Mouse (Mus musculus): ENCODE results near the gene Tubgcp6. TPM values are rescaled to one million over a fixed set of nuclear protein-coding genes. Genes with fewer than 3 reads are reported as not detected.

The Tubgcp6 gene
- total RNA-seq (2021), result 10 to 100 TPM; 12.0 to 12.7 TPM
- long read RNA-seq, experiment 1, full-length matches to known transcripts, result 3 of 8 reads
- long read RNA-seq, experiment 1, partial matches to known transcripts, result 2 of 8 reads
- long read RNA-seq, experiment 1, other reads (novel, unspliced or antisense), result 3 of 8 reads
- long read RNA-seq, experiment 2, full-length matches to known transcripts, result 2 of 4 reads
- long read RNA-seq, experiment 2, partial matches to known transcripts, result 2 of 4 reads
- long read RNA-seq, experiment 2, other reads (novel, unspliced or antisense), result 0 of 4 reads

- DNase-seq, result peak; percentile 94 to 97
- intact Hi-C loops (cut with DNase I), result loop anchor here (10.0 kb wide), 1 partner anchor 232 kb away; the partner anchor contains the start of genes Lmf2 and Ncaph2
These were observed at the start of gene Tubgcp6 for GRCm38 (mm10) chr15:89122649-89123366. Gene Tubgcp6 (minus strand): TSS chr15:89123112.

- DNase-seq, result no peak
- intact Hi-C loops (cut with DNase I), result no loop called here
These were observed 49.5 kb upstream of the Tubgcp6 start for GRCm38 (mm10) chr15:89172276-89172935.

- intact Hi-C loops (cut with DNase I), result no loop called here
- no peak for DNase-seq
These were observed 48.7 kb upstream of the Tubgcp6 start for GRCm38 (mm10) chr15:89171526-89172051.

GRCm38 (mm10) chr15:89170102-89170501 is 47.2 kb upstream of the Tubgcp6 start:
- DNase-seq, result peak in 1 of 2 experiments; percentile 46

GRCm38 (mm10) chr15:89169431-89169830 is 46.5 kb upstream of the Tubgcp6 start:
- intact Hi-C loops (cut with DNase I), result no loop called here
- DNase-seq, result peak; percentile 73 to 83

More at GRCm38 (mm10) chr15:89170102-89170501, 47.2 kb upstream of the Tubgcp6 start:
- intact Hi-C loops (cut with DNase I), result no loop called here

- DNase-seq, result no peak
- intact Hi-C loops (cut with DNase I), result no loop called here
These were observed 46.0 kb upstream of the Tubgcp6 start for GRCm38 (mm10) chr15:89168922-89169321.

GRCm38 (mm10) chr15:89165478-89165877 is 42.6 kb upstream of the Tubgcp6 start:
- intact Hi-C loops (cut with DNase I), result no loop called here
- DNase-seq, result no peak

GRCm38 (mm10) chr15:89161397-89161796 is 38.5 kb upstream of the Tubgcp6 start:
- intact Hi-C loops (cut with DNase I), result no loop called here

GRCm38 (mm10) chr15:89158516-89158915 is 35.6 kb upstream of the Tubgcp6 start:
- no peak for DNase-seq
- intact Hi-C loops (cut with DNase I), result loop anchor here (2.0 to 5.0 kb wide), 2 partner anchors 39 to 50 kb away; partner anchors contain the start of gene Dennd6b

More at GRCm38 (mm10) chr15:89161397-89161796, 38.5 kb upstream of the Tubgcp6 start:
- no peak for DNase-seq

GRCm38 (mm10) chr15:89157954-89158353 is 35.0 kb upstream of the Tubgcp6 start:
- intact Hi-C loops (cut with DNase I), result loop anchor here (2.0 to 5.0 kb wide), 2 partner anchors 39 to 51 kb away; partner anchors contain the start of gene Dennd6b
- DNase-seq, result peak; percentile 75 to 79

GRCm38 (mm10) chr15:89152312-89152711 is 29.4 kb upstream of the Tubgcp6 start:
- no peak for DNase-seq
- intact Hi-C loops (cut with DNase I), result no loop called here

GRCm38 (mm10) chr15:89150041-89150390 is 27.1 kb upstream of the Tubgcp6 start:
- peak in 1 of 2 experiments; percentile 57 for DNase-seq
- intact Hi-C loops (cut with DNase I), result no loop called here

GRCm38 (mm10) chr15:89149271-89150040 is 26.5 kb upstream of the Tubgcp6 start, which contains the start of gene Mapk11:
Gene Mapk11 (minus strand): TSS chr15:89149628.
- DNase-seq, result peak; percentile 44 to 65

GRCm38 (mm10) chr15:89148496-89149270 is 25.8 kb upstream of the Tubgcp6 start:
- no peak for DNase-seq

More at GRCm38 (mm10) chr15:89149271-89150040, 26.5 kb upstream of the Tubgcp6 start, which contains the start of gene Mapk11:
- intact Hi-C loops (cut with DNase I), result no loop called here

GRCm38 (mm10) chr15:89147895-89148294 is 25.0 kb upstream of the Tubgcp6 start:
- no peak for DNase-seq
- intact Hi-C loops (cut with DNase I), result no loop called here

More at GRCm38 (mm10) chr15:89148496-89149270, 25.8 kb upstream of the Tubgcp6 start:
- intact Hi-C loops (cut with DNase I), result no loop called here

- intact Hi-C loops (cut with DNase I), result no loop called here
- no peak for DNase-seq
These were observed 24.5 kb upstream of the Tubgcp6 start for GRCm38 (mm10) chr15:89147456-89147855.

- no peak for DNase-seq
- intact Hi-C loops (cut with DNase I), result no loop called here
These were observed 24.1 kb upstream of the Tubgcp6 start for GRCm38 (mm10) chr15:89147024-89147423.

- DNase-seq, result peak in 1 of 2 experiments; percentile 47
- intact Hi-C loops (cut with DNase I), result no loop called here
These were observed 23.6 kb upstream of the Tubgcp6 start for GRCm38 (mm10) chr15:89146537-89146936.

GRCm38 (mm10) chr15:89145813-89146350 is 23.0 kb upstream of the Tubgcp6 start:
- DNase-seq, result no peak
- intact Hi-C loops (cut with DNase I), result no loop called here
